Comparison of ENCODE assay signal across 24 mouse cellular contexts in the genomic region with DNA sequence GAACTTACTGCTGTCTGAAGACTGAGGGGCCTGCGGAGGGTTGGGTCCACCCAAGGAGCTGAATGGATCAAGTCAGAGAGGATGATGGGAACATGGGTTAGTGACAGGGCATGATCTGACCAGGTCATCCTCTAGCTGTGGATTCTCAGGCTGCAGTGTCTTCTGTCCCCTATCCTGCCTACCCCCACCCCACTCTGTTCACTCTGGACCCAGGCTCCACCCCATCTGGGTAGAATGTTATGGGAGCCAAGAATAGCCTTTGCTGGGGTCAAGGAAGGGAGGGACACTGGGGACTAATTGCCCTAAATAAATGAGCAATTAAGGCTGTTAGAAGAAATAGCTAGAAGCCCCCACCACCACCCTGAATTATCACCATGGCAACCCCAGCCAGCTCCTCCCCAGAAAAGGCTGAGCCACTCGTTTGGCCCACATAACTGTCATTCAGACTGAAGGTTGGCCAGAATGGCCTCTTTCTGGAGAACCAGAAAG. TPM values are rescaled to one million over a fixed set of nuclear protein-coding genes. Genes with fewer than 3 reads are reported as not detected.
DNase-seq lines count a peak whose midpoint lies in the region; ATAC-seq and TF ChIP-seq lines count a peak whose summit lies in the region.
"Had no signal": no experiment of that assay in that cellular context is flagged by ENCODE, and none has a peak within 500 bp of the region (broad histone marks: within the 10 kb centered on the region; RNA-seq: fewer than 3 reads in every experiment).

No protein-coding gene starts in this region.

- H3K4me3 ChIP-seq in kidney, postnatal 0 days (replicated peaks; ENCODE audit: low read depth, low read length), result no peak overlapping the region
- H3K4me3 ChIP-seq in kidney, embryonic 16.5 days (ENCODE audit: low read length), result no peak overlapping the region
- H3K4me3 ChIP-seq in brown adipose tissue, adult 24 weeks (ENCODE audit: insufficient read depth, low read depth, low read length), result no peak overlapping the region
- no peak overlapping the region for H3K4me3 ChIP-seq in limb, embryonic 11.5 days (ENCODE audit: low read depth, low read length)
- H3K4me3 ChIP-seq: erythroblast, embryonic 14.5 days; left cerebral cortex, adult 2 months; midbrain, embryonic 15.5 days; myocyte had no signal

- H3K4me1 ChIP-seq in kidney, postnatal 0 days (replicated peaks; ENCODE audit: insufficient read depth, low read length), result peaks cover 5% of the 10 kb centered on the region; the same call in 1 of the 2 replicates
- peaks cover 16% of the 10 kb centered on the region for H3K4me1 ChIP-seq in kidney, embryonic 16.5 days (ENCODE audit: insufficient read depth, low read length)
- H3K4me1 ChIP-seq in brown adipose tissue, adult 24 weeks (ENCODE audit: control insufficient read depth, insufficient read depth, insufficient read length, low read length), result no peaks in the 10 kb centered on the region
- peaks cover 29% of the 10 kb centered on the region for H3K4me1 ChIP-seq in limb, embryonic 11.5 days (ENCODE audit: control insufficient read depth, insufficient read depth, low read length)
- H3K4me1 ChIP-seq: midbrain, embryonic 15.5 days had no signal

- no peak overlapping the region for H3K9ac ChIP-seq in kidney, postnatal 0 days (ENCODE audit: low read depth, low read length)
- H3K9ac ChIP-seq in kidney, embryonic 16.5 days (replicated peaks; ENCODE audit: low read length), result no peak overlapping the region
- no peak overlapping the region for H3K9ac ChIP-seq in limb, embryonic 11.5 days (ENCODE audit: low read length)
- H3K9ac ChIP-seq: liver, embryonic 14.5 days; midbrain, embryonic 15.5 days had no signal

- WGBS in kidney, postnatal 0 days, result 68% methylated on average over 2 of the region's 2 CpGs
- 79% methylated on average over 2 of the region's 2 CpGs for WGBS in kidney, embryonic 16.5 days
- WGBS in limb, embryonic 11.5 days, result 67% methylated on average over 2 of the region's 2 CpGs

- H3K4me2 ChIP-seq in kidney, postnatal 0 days (ENCODE audit: low read length), result no peak overlapping the region
- H3K4me2 ChIP-seq in kidney, embryonic 16.5 days (replicated peaks; ENCODE audit: low read depth, low read length), result no peak overlapping the region
- H3K4me2 ChIP-seq in limb, embryonic 11.5 days (ENCODE audit: low read depth, severe bottlenecking), result no peak overlapping the region
- H3K4me2 ChIP-seq: midbrain, embryonic 15.5 days had no signal

- no peak overlapping the region for H3K27ac ChIP-seq in kidney, postnatal 0 days
- no peak overlapping the region for H3K27ac ChIP-seq in kidney, embryonic 16.5 days (ENCODE audit: low read length)
- peak overlapping the region; percentile 20; the same call in 1 of the 2 replicates for H3K27ac ChIP-seq in brown adipose tissue, adult 24 weeks (replicated peaks; ENCODE audit: low read depth, low read length)
- H3K27ac ChIP-seq in limb, embryonic 11.5 days (replicated peaks; ENCODE audit: low read depth, low read length), result 0 out of 2 replicates have a peak overlapping the region, but pooled peaks have one; percentile 18
- H3K27ac ChIP-seq: liver, embryonic 14.5 days; midbrain, embryonic 15.5 days had no signal

- peak; percentile 92 for DNase-seq in heart, adult 11 months
- DNase-seq in heart, postnatal 4 days, result no peak
- no peak for DNase-seq in kidney, postnatal 0 days (ENCODE audit: low spot score)
- DNase-seq in limb, embryonic 11.5 days (ENCODE audit: low spot score), result no peak
- no peak for DNase-seq in urinary bladder, postnatal 14 days (ENCODE audit: low spot score)
- DNase-seq: adrenal gland, postnatal 25 days; cerebellum, adult 2 months; cerebellum, postnatal 36 days; gastrocnemius, postnatal 10 days; kidney, postnatal 4 days; layer of hippocampus, adult 9-11 months; left cerebral cortex, postnatal 4 days; lung, postnatal 10 days; right cerebral cortex, postnatal 14 days had no signal

- no peaks in the 10 kb centered on the region for H3K36me3 ChIP-seq in kidney, postnatal 0 days (ENCODE audit: insufficient read depth, low read length)
- no peaks in the 10 kb centered on the region for H3K36me3 ChIP-seq in kidney, embryonic 16.5 days (ENCODE audit: insufficient read depth, low read length)
- no peaks in the 10 kb centered on the region for H3K36me3 ChIP-seq in limb, embryonic 11.5 days (ENCODE audit: control insufficient read depth, insufficient read depth, low read length)
- H3K36me3 ChIP-seq: midbrain, embryonic 15.5 days had no signal

- peak; percentile 47; the same call in 1 of the 2 replicates for ATAC-seq in kidney, postnatal 0 days (replicated peaks; ENCODE audit: low FRiP score, low read depth)
- no peak for ATAC-seq in kidney, embryonic 16.5 days (ENCODE audit: low FRiP score, low TSS enrichment)
- no peak for ATAC-seq in limb, embryonic 11.5 days (ENCODE audit: insufficient number of reproducible peaks, low FRiP score, low TSS enrichment, low read depth)
- ATAC-seq in erythroid progenitor cell, adult 5-6 weeks (replicated peaks; ENCODE audit: low FRiP score, poor library complexity, severe bottlenecking), result no peak
- ATAC-seq: midbrain, embryonic 15.5 days had no signal

- TF ChIP-seq CTCF in kidney, postnatal 0 days (IDR thresholded peaks at IDR 0.05; ENCODE audit: low read depth), result no peak

- no peaks in the 10 kb centered on the region for H3K27me3 ChIP-seq in kidney, postnatal 0 days (ENCODE audit: insufficient read depth, low read length)
- peaks cover 3% of the 10 kb centered on the region; the same call in 1 of the 2 replicates for H3K27me3 ChIP-seq in kidney, embryonic 16.5 days (ENCODE audit: insufficient read depth, low read length)
- no peaks in the 10 kb centered on the region for H3K27me3 ChIP-seq in limb, embryonic 11.5 days (ENCODE audit: control insufficient read depth, insufficient read depth, low read length)
- H3K27me3 ChIP-seq: midbrain, embryonic 15.5 days had no signal

- H3K9me3 ChIP-seq in kidney, postnatal 0 days (replicated peaks; ENCODE audit: low read length), result no peaks in the 10 kb centered on the region
- no peaks in the 10 kb centered on the region for H3K9me3 ChIP-seq in kidney, embryonic 16.5 days (ENCODE audit: low read length)
- no peaks in the 10 kb centered on the region for H3K9me3 ChIP-seq in limb, embryonic 11.5 days (ENCODE audit: control insufficient read depth, low read length)
- H3K9me3 ChIP-seq: midbrain, embryonic 15.5 days had no signal

RNA-seq across cellular contexts. Expression of a gene that starts 33.2 kb away (rescaled TPM):
- 100 to 1,000 TPM; 304 to 319 TPM for total RNA-seq in heart, postnatal 4 days (2021)
- 318 and 344 TPM in 2 replicates for polyA plus RNA-seq in kidney, postnatal 0 days (2015; fragmentation: Nextera tagmentation; extraction: Ambion mirVana)
- polyA plus RNA-seq in kidney, embryonic 16.5 days (2015; fragmentation: Nextera tagmentation; extraction: Ambion mirVana), result 258 and 288 TPM in 2 replicates
- 256 and 422 TPM in 2 replicates for polyA plus RNA-seq in brown adipose tissue, adult 24 weeks (2012; ENCODE audit: insufficient read depth, insufficient read length, missing spikeins)
- 240 and 256 TPM in 2 replicates for polyA plus RNA-seq in limb, embryonic 11.5 days (2014; fragmentation: Nextera tagmentation; extraction: Ambion mirVana)
- 12.3 and 17.6 TPM in 2 replicates for total RNA-seq in erythroid progenitor cell, adult 5-6 weeks (2015; ENCODE audit: low replicate concordance)
- total RNA-seq in erythroid progenitor cell, adult 5-6 weeks (2017; ENCODE audit: low replicate concordance), result 7.7 and 42.9 TPM in 2 replicates

RNA-seq across cellular contexts. Expression of a gene that starts 46.0 kb away (rescaled TPM):
- total RNA-seq in heart, postnatal 4 days (2021), result 1 to 10 TPM; 3.7 to 4.3 TPM
- polyA plus RNA-seq in kidney, postnatal 0 days (2015; fragmentation: Nextera tagmentation; extraction: Ambion mirVana), result 6.2 and 7.6 TPM in 2 replicates
- 29.7 and 29.9 TPM in 2 replicates for polyA plus RNA-seq in kidney, embryonic 16.5 days (2015; fragmentation: Nextera tagmentation; extraction: Ambion mirVana)
- polyA plus RNA-seq in brown adipose tissue, adult 24 weeks (2012; ENCODE audit: insufficient read depth, insufficient read length, missing spikeins), result 0.67 and 1.4 TPM in 2 replicates
- 12.4 and 13.4 TPM in 2 replicates for polyA plus RNA-seq in limb, embryonic 11.5 days (2014; fragmentation: Nextera tagmentation; extraction: Ambion mirVana)
- total RNA-seq in erythroid progenitor cell, adult 5-6 weeks (2015; ENCODE audit: low replicate concordance), result not detected in 2 replicates
- not detected in 2 replicates for total RNA-seq in erythroid progenitor cell, adult 5-6 weeks (2017; ENCODE audit: low replicate concordance)
- total RNA-seq: CH12.LX, MEL had no signal

Comparison
In these comparisons a context has a peak if more than half of its experiments do, and no peak if none do; other contexts are left out.
1. H3K27ac ChIP-seq: peak in brown adipose tissue, adult 24 weeks (single experiment) and limb, embryonic 11.5 days (single experiment); none in kidney, postnatal 0 days (single experiment) and kidney, embryonic 16.5 days (single experiment).